Mouse (Mus musculus): ENCODE results near the gene Gbp8.

GRCm38 (mm10) chr5:105146447-105146846 is 7.1 kb upstream of the Gbp8 start:
- TF ChIP-seq CTCF (IDR thresholded peaks at IDR 0.05; ENCODE audit: insufficient read depth, low read depth, low read length) (no peak), POLR2A (IDR thresholded peaks at IDR 0.05; ENCODE audit: insufficient read depth, low read depth, low read length) (no peak)
